Mouse (Mus musculus) limb, embryonic 13.5 days (tissue): ENCODE measurements at regions not wholly inside any gene's neighbourhood (a gene's known extent, or its start where the extent isn't known, plus 50 kb on each side); places are given as distances from the start of the nearest gene placed in this dataset.

Source experiments
- ATAC-seq: fragments of 200-750 bp; cut with Nextera tagmentation; 2 replicates; pipeline ENCODE4 v1.8.0; 2017; ENCODE audit warnings: low read depth, moderate number of reproducible peaks, moderate TSS enrichment; ENCODE audit not compliant: low FRiP score
- H3K27ac ChIP-seq: fragments of 300-500 bp; sonication (generic); 2 replicates; pipeline ENCODE4 v1.5.1; 2015; ENCODE audit warnings: inconsistent platforms, mild to moderate bottlenecking, moderate library complexity
- H3K27me3 ChIP-seq: fragments of 300-500 bp; sonication (generic); 2 replicates; pipeline ENCODE4 v1.6.1; 2015; ENCODE audit warnings: mild to moderate bottlenecking, inconsistent platforms
- H3K36me3 ChIP-seq: fragments of 300-500 bp; sonication (generic); 2 replicates; pipeline ENCODE4 v1.6.1; 2015; ENCODE audit warnings: inconsistent platforms, mild to moderate bottlenecking, moderate library complexity
- H3K4me1 ChIP-seq: fragments of 300-500 bp; sonication (generic); 2 replicates; pipeline ENCODE4 v1.6.1; 2015; ENCODE audit warnings: inconsistent platforms
- H3K4me2 ChIP-seq: fragments of 300-500 bp; sonication (generic); replicated peaks from 2 replicates; pipeline ENCODE4 v1.6.1; 2015; ENCODE audit warnings: inconsistent platforms, mild to moderate bottlenecking, moderate library complexity
- H3K4me3 ChIP-seq: fragments of 300-500 bp; sonication (generic); 2 replicates; pipeline ENCODE4 v1.5.1; 2015; ENCODE audit warnings: moderate library complexity, mild to moderate bottlenecking, inconsistent platforms
- H3K9ac ChIP-seq: fragments of 300-500 bp; sonication (generic); 2 replicates; pipeline ENCODE4 v1.6.1; 2015; ENCODE audit warnings: mild to moderate bottlenecking, inconsistent platforms
- H3K9me3 ChIP-seq: fragments of 300-500 bp; sonication (generic); 2 replicates; pipeline ENCODE4 v1.6.1; 2016; ENCODE audit warnings: inconsistent platforms
- WGBS: fragments of 180-500 bp; shearing (Covaris S2); methylation state at CpG from one replicate; pipeline ENCODE4 v1.1.7; 2015; 5-methylcytosine and 5-hydroxymethylcytosine counted together

GRCm38 (mm10) chr5:101091027-101091598 is 245.6 kb downstream of the Gpat3 start:
- Histone ChIP-seq H3K27ac (no peak overlapping the region), H3K4me1 (peaks cover 8% of the 10 kb centered on the region; the same call in 1 of the 2 replicates), H3K9me3 (no peaks in the 10 kb centered on the region), H3K4me3 (no peak overlapping the region), H3K36me3 (no peaks in the 10 kb centered on the region), H3K9ac (no peak overlapping the region), H3K27me3 (0 out of 2 replicates have a peak, but pooled peaks cover 2% of the 10 kb centered on the region), H3K4me2 (peak overlapping the region; percentile 41)
- no peak for ATAC-seq
- WGBS: 56% methylated on average over 21 of the region's 21 CpGs

- no peak overlapping the region for H3K9ac ChIP-seq
- H3K27me3 ChIP-seq: 0 out of 2 replicates have a peak, but pooled peaks cover 2% of the 10 kb centered on the region
- no peak for ATAC-seq
- H3K4me3 ChIP-seq: no peak overlapping the region
- no peak overlapping the region for H3K27ac ChIP-seq
- no peaks in the 10 kb centered on the region for H3K9me3 ChIP-seq
- 64% methylated on average over 7 of the region's 7 CpGs for WGBS
- peaks cover 8% of the 10 kb centered on the region; the same call in 1 of the 2 replicates for H3K4me1 ChIP-seq
- H3K36me3 ChIP-seq: no peaks in the 10 kb centered on the region
- no peak overlapping the region for H3K4me2 ChIP-seq
Measured at GRCm38 (mm10) chr5:101090415-101091026, 245.0 kb downstream of the Gpat3 start.

- Histone ChIP-seq H3K9ac (no peak overlapping the region), H3K4me2 (no peak overlapping the region), H3K27ac (no peak overlapping the region), H3K27me3 (0 out of 2 replicates have a peak, but pooled peaks cover 2% of the 10 kb centered on the region), H3K36me3 (no peaks in the 10 kb centered on the region), H3K9me3 (no peaks in the 10 kb centered on the region), H3K4me3 (no peak overlapping the region), H3K4me1 (no peaks in the 10 kb centered on the region)
- no peak for ATAC-seq
- 86% methylated on average over 3 of the region's 3 CpGs for WGBS
Measured at GRCm38 (mm10) chr5:101085199-101085598, 239.7 kb downstream of the Gpat3 start.

- H3K9ac ChIP-seq: no peak overlapping the region
- 77% methylated on average over 20 of the region's 20 CpGs for WGBS
- H3K27ac ChIP-seq: no peak overlapping the region
- no peaks in the 10 kb centered on the region for H3K36me3 ChIP-seq
- H3K4me2 ChIP-seq: no peak overlapping the region
- no peak for ATAC-seq
- no peaks in the 10 kb centered on the region for H3K9me3 ChIP-seq
- no peak overlapping the region for H3K4me3 ChIP-seq
- no peaks in the 10 kb centered on the region for H3K27me3 ChIP-seq
- H3K4me1 ChIP-seq: no peaks in the 10 kb centered on the region
Measured at GRCm38 (mm10) chr5:101082611-101083010, 237.1 kb downstream of the Gpat3 start.

- no peak for ATAC-seq
- Histone ChIP-seq H3K4me3 (no peak overlapping the region), H3K36me3 (no peaks in the 10 kb centered on the region), H3K9ac (no peak overlapping the region), H3K4me1 (no peaks in the 10 kb centered on the region), H3K4me2 (no peak overlapping the region), H3K27ac (no peak overlapping the region), H3K9me3 (no peaks in the 10 kb centered on the region), H3K27me3 (no peaks in the 10 kb centered on the region)
- 79% methylated on average over 3 of the region's 3 CpGs for WGBS
Measured at GRCm38 (mm10) chr5:101064308-101064707, 218.8 kb downstream of the Gpat3 start.

GRCm38 (mm10) chr5:101063254-101063653 is 217.7 kb downstream of the Gpat3 start:
- Histone ChIP-seq H3K4me2 (no peak overlapping the region), H3K9me3 (no peaks in the 10 kb centered on the region), H3K9ac (no peak overlapping the region), H3K27me3 (no peaks in the 10 kb centered on the region), H3K27ac (no peak overlapping the region), H3K4me3 (no peak overlapping the region), H3K4me1 (no peaks in the 10 kb centered on the region), H3K36me3 (no peaks in the 10 kb centered on the region)
- no peak for ATAC-seq
- WGBS: 92% methylated on average over 4 of the region's 4 CpGs

- Histone ChIP-seq H3K9ac (no peak overlapping the region), H3K4me1 (no peaks in the 10 kb centered on the region), H3K4me2 (no peak overlapping the region), H3K27me3 (no peaks in the 10 kb centered on the region), H3K36me3 (no peaks in the 10 kb centered on the region), H3K4me3 (no peak overlapping the region), H3K27ac (no peak overlapping the region), H3K9me3 (no peaks in the 10 kb centered on the region)
- no peak for ATAC-seq
- 82% methylated on average over 7 of the region's 7 CpGs for WGBS
Measured at GRCm38 (mm10) chr5:101051591-101051990, 206.1 kb downstream of the Gpat3 start.

- no peak overlapping the region for H3K4me2 ChIP-seq
- H3K27ac ChIP-seq: no peak overlapping the region
- H3K4me1 ChIP-seq: no peaks in the 10 kb centered on the region
- WGBS: 80% methylated on average over 9 of the region's 9 CpGs
- no peak for ATAC-seq
- H3K9me3 ChIP-seq: no peaks in the 10 kb centered on the region; the same call in 1 of the 2 replicates
- no peaks in the 10 kb centered on the region for H3K27me3 ChIP-seq
- no peak overlapping the region for H3K4me3 ChIP-seq
- H3K36me3 ChIP-seq: no peaks in the 10 kb centered on the region
- no peak overlapping the region for H3K9ac ChIP-seq
Measured at GRCm38 (mm10) chr5:101040488-101040887, 195.0 kb downstream of the Gpat3 start.

GRCm38 (mm10) chr5:101032968-101033367 is 187.5 kb downstream of the Gpat3 start:
- H3K9me3 ChIP-seq: no peaks in the 10 kb centered on the region; the same call in 1 of the 2 replicates
- H3K4me1 ChIP-seq: peaks cover 3% of the 10 kb centered on the region; the same call in 1 of the 2 replicates
- 72% methylated on average over 16 of the region's 16 CpGs for WGBS
- H3K4me3 ChIP-seq: no peak overlapping the region
- H3K4me2 ChIP-seq: no peak overlapping the region
- ATAC-seq: no peak
- H3K9ac ChIP-seq: no peak overlapping the region
- H3K36me3 ChIP-seq: no peaks in the 10 kb centered on the region
- H3K27ac ChIP-seq: no peak overlapping the region
- H3K27me3 ChIP-seq: no peaks in the 10 kb centered on the region

GRCm38 (mm10) chr5:101032147-101032900 is 186.8 kb downstream of the Gpat3 start:
- no peak overlapping the region for H3K4me2 ChIP-seq
- H3K4me1 ChIP-seq: peaks cover 3% of the 10 kb centered on the region; the same call in 1 of the 2 replicates
- no peak for ATAC-seq
- no peak overlapping the region for H3K27ac ChIP-seq
- H3K27me3 ChIP-seq: no peaks in the 10 kb centered on the region
- 72% methylated on average over 12 of the region's 12 CpGs for WGBS
- no peaks in the 10 kb centered on the region for H3K36me3 ChIP-seq
- H3K9ac ChIP-seq: no peak overlapping the region
- no peaks in the 10 kb centered on the region; the same call in 1 of the 2 replicates for H3K9me3 ChIP-seq
- no peak overlapping the region for H3K4me3 ChIP-seq

GRCm38 (mm10) chr5:101024796-101025195 is 179.3 kb downstream of the Gpat3 start:
- 69% methylated on average over 5 of the region's 5 CpGs for WGBS
- Histone ChIP-seq H3K27ac (no peak overlapping the region), H3K9ac (no peak overlapping the region), H3K4me3 (no peak overlapping the region), H3K4me2 (no peak overlapping the region), H3K9me3 (no peaks in the 10 kb centered on the region), H3K36me3 (no peaks in the 10 kb centered on the region), H3K4me1 (peaks cover 16% of the 10 kb centered on the region; the same call in 1 of the 2 replicates), H3K27me3 (peaks cover 2% of the 10 kb centered on the region; the same call in 1 of the 2 replicates)
- no peak for ATAC-seq

- Histone ChIP-seq H3K27me3 (peaks cover 2% of the 10 kb centered on the region; the same call in 1 of the 2 replicates), H3K27ac (no peak overlapping the region), H3K4me1 (peaks cover 16% of the 10 kb centered on the region; the same call in 1 of the 2 replicates), H3K36me3 (no peaks in the 10 kb centered on the region), H3K4me3 (no peak overlapping the region), H3K4me2 (no peak overlapping the region), H3K9ac (no peak overlapping the region), H3K9me3 (no peaks in the 10 kb centered on the region)
- 72% methylated on average over 8 of the region's 8 CpGs for WGBS
- no peak for ATAC-seq
Measured at GRCm38 (mm10) chr5:101023784-101024183, 178.3 kb downstream of the Gpat3 start.
